Mouse (Mus musculus) small intestine, adult 2 months (tissue): ENCODE results near the gene Tmem229b. TPM values are rescaled to one million over a fixed set of nuclear protein-coding genes. Genes with fewer than 3 reads are reported as not detected.

Experiments
- H3K27ac ChIP-seq: fragments of 200-500 bp; 2 replicates; pipeline ENCODE4 v1.5.1; 2012; ENCODE audit warnings: low read depth, low read length, control low read depth, inconsistent platforms; ENCODE audit not compliant: insufficient read depth
- H3K27me3 ChIP-seq: fragments of 200-500 bp; 2 replicates; pipeline ENCODE4 v1.6.1; 2012; ENCODE audit warnings: mild to moderate bottlenecking, moderate library complexity, low read length, inconsistent platforms; ENCODE audit not compliant: control insufficient read depth, insufficient read depth
- H3K36me3 ChIP-seq: fragments of 200-500 bp; 2 replicates; pipeline ENCODE4 v1.6.1; 2012; ENCODE audit warnings: mild to moderate bottlenecking, low read length, control low read depth, inconsistent platforms; ENCODE audit not compliant: control insufficient read depth, insufficient read depth
- H3K4me1 ChIP-seq: fragments of 200-500 bp; 2 replicates; pipeline ENCODE4 v1.6.1; 2012; ENCODE audit warnings: low read length, inconsistent platforms, mixed read lengths; ENCODE audit not compliant: control insufficient read depth, insufficient read depth, insufficient read length
- H3K4me3 ChIP-seq: fragments of 200-500 bp; 2 replicates; pipeline ENCODE4 v1.5.1; 2012; ENCODE audit warnings: low read depth, mild to moderate bottlenecking, control low read depth, inconsistent platforms, low read length, moderate library complexity
- CTCF ChIP-seq: fragments of 200-500 bp; IDR thresholded peaks from 2 replicates; pipeline ENCODE4 v1.5.1; 2012; ENCODE audit warnings: low read depth, mild to moderate bottlenecking, control low read depth, inconsistent platforms, low read length, moderate library complexity, mixed read lengths; ENCODE audit not compliant: insufficient replicate concordance, insufficient read length; ENCODE audit errors: extremely low read depth
- POLR2A ChIP-seq: fragments of 200-500 bp; IDR thresholded peaks from 2 replicates; pipeline ENCODE4 v1.6.1; 2012; ENCODE audit warnings: low read depth, mild to moderate bottlenecking, control low read depth, inconsistent platforms, low read length, moderate library complexity
- WGBS: fragments of 180-500 bp; shearing (Covaris S2); methylation state at CpG from one replicate; pipeline ENCODE4 v1.1.7; 2018; 5-methylcytosine and 5-hydroxymethylcytosine counted together
- polyA plus RNA-seq: library from polyadenylated mRNA; depleted of rRNA; stranded (reverse); fragments of >200 nt; gene quantifications from 2 replicates; pipeline ENCODE4 v1.2.3, GENCODE M21; 2012

Tmem229b gene
- polyA plus RNA-seq, 1 experiment, result 11.7 TPM

GRCm38 (mm10) chr12:79046171-79046570 is 38.7 kb upstream of the Tmem229b start:
- WGBS, result 57% methylated on average over 6 of the region's 6 CpGs
- no peak for TF ChIP-seq POLR2A
- TF ChIP-seq CTCF, result no peak
- Histone ChIP-seq H3K4me1 (peaks cover 16% of the 10 kb centered on the region; the same call in 1 of the 2 replicates), H3K4me3 (no peak overlapping the region), H3K27me3 (no peaks in the 10 kb centered on the region), H3K27ac (no peak overlapping the region), H3K36me3 (peaks cover 27% of the 10 kb centered on the region)

- peaks cover 18% of the 10 kb centered on the region; the same call in 1 of the 2 replicates for H3K4me1 ChIP-seq
- no peak overlapping the region for H3K4me3 ChIP-seq
- H3K27ac ChIP-seq, result no peak overlapping the region
- 87% methylated on average over 8 of the region's 8 CpGs for WGBS
- H3K36me3 ChIP-seq, result peaks cover 17% of the 10 kb centered on the region
- TF ChIP-seq CTCF (no peak), POLR2A (no peak)
- H3K27me3 ChIP-seq, result no peaks in the 10 kb centered on the region
These were observed 37.2 kb upstream of the Tmem229b start for GRCm38 (mm10) chr12:79044668-79045067.

GRCm38 (mm10) chr12:79041436-79041835 is 34.0 kb upstream of the Tmem229b start:
- Histone ChIP-seq H3K27me3 (no peaks in the 10 kb centered on the region), H3K4me3 (peak overlapping the region; percentile 25), H3K4me1 (peaks cover 12% of the 10 kb centered on the region; the same call in 1 of the 2 replicates), H3K27ac (peak overlapping the region; percentile 91), H3K36me3 (peaks cover 10% of the 10 kb centered on the region)
- TF ChIP-seq CTCF (no peak), POLR2A (no peak)

GRCm38 (mm10) chr12:79040201-79040827 is 32.9 kb upstream of the Tmem229b start:
- H3K27me3 ChIP-seq, result no peaks in the 10 kb centered on the region
- peaks cover 12% of the 10 kb centered on the region; the same call in 1 of the 2 replicates for H3K4me1 ChIP-seq
- H3K27ac ChIP-seq, result peak overlapping the region; percentile 91
- TF ChIP-seq POLR2A (no peak; the same call in 1 of the 2 replicates), CTCF (no peak)
- H3K36me3 ChIP-seq, result peaks cover 10% of the 10 kb centered on the region
- 32% methylated on average over 11 of the region's 11 CpGs for WGBS
- H3K4me3 ChIP-seq, result peak overlapping the region; percentile 59

GRCm38 (mm10) chr12:79039708-79040107 is 32.3 kb upstream of the Tmem229b start:
- Histone ChIP-seq H3K4me1 (peaks cover 12% of the 10 kb centered on the region; the same call in 1 of the 2 replicates), H3K36me3 (peaks cover 7% of the 10 kb centered on the region), H3K27me3 (no peaks in the 10 kb centered on the region), H3K4me3 (no peak overlapping the region), H3K27ac (peak overlapping the region; percentile 91)
- TF ChIP-seq CTCF (no peak), POLR2A (0 out of 2 replicates have a peak, but pooled peaks have one; percentile 26)
- WGBS, result 54% methylated on average over 8 of the region's 8 CpGs

GRCm38 (mm10) chr12:79035349-79035748 is 27.9 kb upstream of the Tmem229b start:
- Histone ChIP-seq H3K4me1 (peaks cover 6% of the 10 kb centered on the region; the same call in 1 of the 2 replicates), H3K4me3 (no peak overlapping the region), H3K27me3 (no peaks in the 10 kb centered on the region), H3K27ac (no peak overlapping the region), H3K36me3 (no peaks in the 10 kb centered on the region)
- TF ChIP-seq POLR2A, result no peak
- no peak for TF ChIP-seq CTCF
- 30% methylated on average over 3 of the region's 3 CpGs for WGBS

- H3K4me3 ChIP-seq, result no peak overlapping the region
- H3K27me3 ChIP-seq, result no peaks in the 10 kb centered on the region
- 0 out of 2 replicates have a peak, but pooled peaks cover 2% of the 10 kb centered on the region for H3K4me1 ChIP-seq
- H3K27ac ChIP-seq, result no peak overlapping the region
- WGBS, result 98% methylated on average over 2 of the region's 2 CpGs
- TF ChIP-seq POLR2A, result no peak
- no peak for TF ChIP-seq CTCF
- H3K36me3 ChIP-seq, result no peaks in the 10 kb centered on the region
These were observed 26.9 kb upstream of the Tmem229b start for GRCm38 (mm10) chr12:79034331-79034730.
